Mouse (Mus musculus): ENCODE measurements around the gene Arf6.
"Not testable (repeated sequence)": the region's sequence is repeated elsewhere in the genome, so short reads cannot be mapped to it uniquely, and the experiment has no call there.

DNA sequence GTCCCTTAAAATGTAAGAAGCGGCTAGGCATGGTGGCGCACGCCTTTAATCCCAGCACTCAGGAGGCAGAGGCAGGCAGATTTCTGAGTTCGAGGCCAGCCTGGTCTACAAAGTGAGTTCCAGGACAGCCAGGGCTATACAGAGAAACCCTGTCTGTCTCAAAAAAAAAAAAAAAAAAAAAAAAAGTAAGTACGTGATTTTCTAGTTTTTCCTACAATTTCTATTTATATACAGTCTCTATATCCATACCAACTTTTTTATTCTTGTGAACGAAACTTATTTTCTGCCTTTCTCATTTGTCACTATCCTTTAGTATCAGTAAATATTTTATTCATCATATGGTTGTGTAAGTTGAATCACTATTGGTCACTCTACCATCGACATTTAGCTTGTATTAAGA lies 8.8 kb upstream of the Arf6 start:
- not testable (repeated sequence) for TF ChIP-seq MAX (IDR thresholded peaks at IDR 0.05); CTCF (IDR thresholded peaks at IDR 0.05; ENCODE audit: control insufficient read depth, insufficient read depth, insufficient read length); CEBPB (IDR thresholded peaks at IDR 0.05; ENCODE audit: low read depth); MYOD1 (IDR thresholded peaks at IDR 0.05; ENCODE audit: control insufficient read depth, insufficient read length, low read depth); USF1 (IDR thresholded peaks at IDR 0.05; ENCODE audit: low read depth)
